ENCODE assay signal across 11 mouse cellular contexts in genomic region chr12:100538445-100539157, GRCm38 (mm10). TPM values are rescaled to one million over a fixed set of nuclear protein-coding genes. Genes with fewer than 3 reads are reported as not detected.
DNase-seq lines count a peak whose midpoint lies in the region; ATAC-seq lines count a peak whose summit lies in the region.
"Had no signal": no experiment of that assay in that cellular context is flagged by ENCODE, and none has a peak within 500 bp of the region (broad histone marks: within the 10 kb centered on the region; RNA-seq: fewer than 3 reads in every experiment).

No protein-coding gene starts in this region.

- no peak for ATAC-seq in intestine, embryonic 14.5 days (replicated peaks; ENCODE audit: low FRiP score, low TSS enrichment, low read depth)
- ATAC-seq in intestine, embryonic 16.5 days: no peak
- ATAC-seq in hematopoietic stem cell, adult 5-6 weeks (replicated peaks in 1 of 2; ENCODE audit: insufficient read depth in 1 of 2, low FRiP score in 2 of 2, low TSS enrichment in 1 of 2, low read depth in 1 of 2, poor library complexity in 2 of 2, severe bottlenecking in 2 of 2): peak; percentile 65 to 72
- no peak for ATAC-seq in hindbrain, embryonic 11.5 days (ENCODE audit: low FRiP score)

- peak; percentile 29 for DNase-seq in intestine, embryonic 14.5 days (ENCODE audit: low spot score)
- DNase-seq in brain, adult 2 months (ENCODE audit: low read depth, low spot score): peak; percentile 24
- peak; percentile 61 for DNase-seq in lung, postnatal 14 days
- no peak for DNase-seq in layer of hippocampus, adult 18-20 months (ENCODE audit: low spot score in 2 of 2)
- no peak for DNase-seq in natural killer cell, adult 2 months (ENCODE audit: low spot score in 2 of 2)
- no peak for DNase-seq in hindbrain, embryonic 11.5 days (ENCODE audit: low spot score)
- DNase-seq: adrenal gland, postnatal 14 days; right cerebral cortex, postnatal 25 days had no signal

- H3K27me3 ChIP-seq in intestine, embryonic 14.5 days (replicated peaks; ENCODE audit: control insufficient read depth, insufficient read depth, low read length): no peaks in the 10 kb centered on the region
- no peaks in the 10 kb centered on the region for H3K27me3 ChIP-seq in intestine, embryonic 16.5 days (replicated peaks; ENCODE audit: control insufficient read depth, insufficient read depth, low read length)
- no peaks in the 10 kb centered on the region for H3K27me3 ChIP-seq in hindbrain, embryonic 11.5 days (ENCODE audit: control insufficient read depth, insufficient read depth, low read length)
- H3K27me3 ChIP-seq: limb, embryonic 15.5 days had no signal

- 52% methylated on average over 7 of the region's 7 CpGs for WGBS in intestine, embryonic 14.5 days
- 56% methylated on average over 7 of the region's 7 CpGs for WGBS in intestine, embryonic 16.5 days
- WGBS in hindbrain, embryonic 11.5 days: 72% methylated on average over 7 of the region's 7 CpGs

- H3K4me3 ChIP-seq in intestine, embryonic 14.5 days (ENCODE audit: low read depth, low read length): no peak overlapping the region
- H3K4me3 ChIP-seq in intestine, embryonic 16.5 days (ENCODE audit: low read length): no peak overlapping the region
- H3K4me3 ChIP-seq in hindbrain, embryonic 11.5 days (ENCODE audit: low read depth, low read length): no peak overlapping the region
- H3K4me3 ChIP-seq: limb, embryonic 15.5 days had no signal

- 0 out of 2 replicates have a peak, but pooled peaks cover 4% of the 10 kb centered on the region for H3K4me1 ChIP-seq in intestine, embryonic 14.5 days (replicated peaks; ENCODE audit: control insufficient read depth, insufficient read depth, low read length)
- 0 out of 2 replicates have a peak, but pooled peaks cover 2% of the 10 kb centered on the region for H3K4me1 ChIP-seq in intestine, embryonic 16.5 days (ENCODE audit: control insufficient read depth, insufficient read depth, low read length)
- 0 out of 2 replicates have a peak, but pooled peaks cover 2% of the 10 kb centered on the region for H3K4me1 ChIP-seq in hindbrain, embryonic 11.5 days (replicated peaks; ENCODE audit: control insufficient read depth, insufficient read depth, low read length)
- H3K4me1 ChIP-seq: limb, embryonic 15.5 days had no signal

- no peaks in the 10 kb centered on the region for H3K9me3 ChIP-seq in intestine, embryonic 14.5 days (ENCODE audit: control insufficient read depth, low read length)
- H3K9me3 ChIP-seq in intestine, embryonic 16.5 days (ENCODE audit: control insufficient read depth, low read length): no peaks in the 10 kb centered on the region
- no peaks in the 10 kb centered on the region for H3K9me3 ChIP-seq in hindbrain, embryonic 11.5 days (ENCODE audit: control insufficient read depth, low read length)
- H3K9me3 ChIP-seq: limb, embryonic 15.5 days had no signal

- no peaks in the 10 kb centered on the region for H3K36me3 ChIP-seq in intestine, embryonic 14.5 days (ENCODE audit: control insufficient read depth, insufficient read depth, low read length)
- no peaks in the 10 kb centered on the region for H3K36me3 ChIP-seq in intestine, embryonic 16.5 days (ENCODE audit: control insufficient read depth, insufficient read depth, low read length)
- no peaks in the 10 kb centered on the region for H3K36me3 ChIP-seq in hindbrain, embryonic 11.5 days (ENCODE audit: control insufficient read depth, insufficient read depth, low read length)
- H3K36me3 ChIP-seq: limb, embryonic 15.5 days had no signal

- no peak overlapping the region for H3K4me2 ChIP-seq in intestine, embryonic 14.5 days (ENCODE audit: low read length)
- H3K4me2 ChIP-seq in intestine, embryonic 16.5 days (ENCODE audit: low read depth, low read length): no peak overlapping the region
- no peak overlapping the region for H3K4me2 ChIP-seq in hindbrain, embryonic 11.5 days (replicated peaks; ENCODE audit: low read depth, low read length)
- H3K4me2 ChIP-seq: limb, embryonic 15.5 days had no signal

- H3K9ac ChIP-seq in intestine, embryonic 14.5 days (ENCODE audit: low read length): no peak overlapping the region
- no peak overlapping the region for H3K9ac ChIP-seq in intestine, embryonic 16.5 days (ENCODE audit: low read depth, low read length)
- no peak overlapping the region for H3K9ac ChIP-seq in hindbrain, embryonic 11.5 days (ENCODE audit: low read depth, low read length)
- H3K9ac ChIP-seq: limb, embryonic 15.5 days had no signal

- peak overlapping the region; percentile 12; the same call in 1 of the 2 replicates for H3K27ac ChIP-seq in intestine, embryonic 14.5 days (ENCODE audit: low read depth)
- no peak overlapping the region for H3K27ac ChIP-seq in intestine, embryonic 16.5 days (ENCODE audit: low read length)
- no peak overlapping the region for H3K27ac ChIP-seq in hindbrain, embryonic 11.5 days (ENCODE audit: low read depth, low read length)
- H3K27ac ChIP-seq: limb, embryonic 15.5 days had no signal

RNA-seq across cellular contexts. Expression of gene Ttc7b, which starts 18.0 kb away (rescaled TPM):
- 5.9 TPM in 2 replicates for polyA plus RNA-seq in intestine, embryonic 14.5 days (2014; fragmentation: Nextera tagmentation; extraction: Ambion mirVana)
- 2.4 and 2.8 TPM in 2 replicates for polyA plus RNA-seq in intestine, embryonic 16.5 days (2015; fragmentation: Nextera tagmentation; extraction: Ambion mirVana)
- 23.4 TPM in 2 replicates for total RNA-seq in hematopoietic stem cell, adult 5-6 weeks (2017)
- total RNA-seq in layer of hippocampus, adult 18-20 months (2021): 100 to 1,000 TPM; 168 to 176 TPM
- polyA plus RNA-seq in hindbrain, embryonic 11.5 days (2014; fragmentation: Nextera tagmentation; extraction: Ambion mirVana): 7.1 and 8.2 TPM in 2 replicates

Comparison
In these comparisons a context has a peak if more than half of its experiments do, and no peak if none do; other contexts are left out.
1. ATAC-seq: peak in hematopoietic stem cell, adult 5-6 weeks (2 of 2); none in intestine, embryonic 14.5 days (single experiment), intestine, embryonic 16.5 days (single experiment) and hindbrain, embryonic 11.5 days (single experiment).
2. DNase-seq: peak in intestine, embryonic 14.5 days (single experiment), brain, adult 2 months (single experiment) and lung, postnatal 14 days (single experiment); none in layer of hippocampus, adult 18-20 months (0 of 2), natural killer cell, adult 2 months (0 of 2) and hindbrain, embryonic 11.5 days (single experiment).